Mouse (Mus musculus): ENCODE measurements around the gene Cdk11b. TPM values are rescaled to one million over a fixed set of nuclear protein-coding genes. Genes with fewer than 3 reads are reported as not detected.
A peak's percentile ranks its signal among the peaks of the same experiment; 100 is the strongest.
"Not testable (repeated sequence)": the region's sequence is repeated elsewhere in the genome, so short reads cannot be mapped to it uniquely, and the experiment has no call there.

The Cdk11b gene
- polyA plus RNA-seq, 1 experiment from 2014 or later: 53.0 TPM

GRCm38 (mm10) chr4:155613264-155613663, 11.4 kb upstream of the Cdk11b start:
- peaks cover 74% of the 10 kb centered on the region for H3K36me3 ChIP-seq
- H3K27me3 ChIP-seq: no peaks in the 10 kb centered on the region
- 97% methylated on average over 3 of the region's 3 CpGs for WGBS
- H3K4me1 ChIP-seq (replicated peaks): no peaks in the 10 kb centered on the region
- no peak overlapping the region for H3K4me2 ChIP-seq
- ATAC-seq (ENCODE audit: low FRiP score, low read depth): no peak
- H3K9me3 ChIP-seq: no peaks in the 10 kb centered on the region
- no peak overlapping the region for H3K9ac ChIP-seq
- no peak overlapping the region for H3K4me3 ChIP-seq
- H3K27ac ChIP-seq (replicated peaks): no peak overlapping the region

GRCm38 (mm10) chr4:155618321-155618720, 6.3 kb upstream of the Cdk11b start:
- Histone ChIP-seq H3K4me1 (replicated peaks) (peaks cover 1% of the 10 kb centered on the region; the same call in 1 of the 2 replicates), H3K27ac (replicated peaks) (no peak overlapping the region), H3K36me3 (peaks cover 75% of the 10 kb centered on the region), H3K9ac (no peak overlapping the region), H3K4me3 (no peak overlapping the region), H3K27me3 (no peaks in the 10 kb centered on the region), H3K9me3 (no peaks in the 10 kb centered on the region), H3K4me2 (no peak overlapping the region)
- 97% methylated on average over 5 of the region's 5 CpGs for WGBS
- no peak for ATAC-seq (ENCODE audit: low FRiP score, low read depth)

GRCm38 (mm10) chr4:155630267-155630666, 5.6 kb downstream of the Cdk11b start:
- no peak overlapping the region for H3K27ac ChIP-seq (replicated peaks)
- no peak for ATAC-seq (ENCODE audit: low FRiP score, low read depth)
- H3K4me1 ChIP-seq (replicated peaks): peaks cover 4% of the 10 kb centered on the region
- no peak overlapping the region for H3K4me2 ChIP-seq
- H3K9me3 ChIP-seq: no peaks in the 10 kb centered on the region
- 86% methylated on average over 6 of the region's 6 CpGs for WGBS
- no peaks in the 10 kb centered on the region for H3K27me3 ChIP-seq
- no peak overlapping the region for H3K9ac ChIP-seq
- peaks cover 73% of the 10 kb centered on the region for H3K36me3 ChIP-seq
- H3K4me3 ChIP-seq: no peak overlapping the region

- Histone ChIP-seq H3K36me3 (peaks cover 78% of the 10 kb centered on the region), H3K4me3 (no peak overlapping the region), H3K4me1 (replicated peaks) (no peaks in the 10 kb centered on the region), H3K27me3 (no peaks in the 10 kb centered on the region), H3K27ac (replicated peaks) (no peak overlapping the region), H3K9ac (no peak overlapping the region), H3K4me2 (no peak overlapping the region), H3K9me3 (no peaks in the 10 kb centered on the region)
- no peak for ATAC-seq (ENCODE audit: low FRiP score, low read depth)
Measured at GRCm38 (mm10) chr4:155635766-155636499, 11.3 kb downstream of the Cdk11b start.

GRCm38 (mm10) chr4:155643531-155643930, 18.9 kb downstream of the Cdk11b start:
- no peaks in the 10 kb centered on the region for H3K4me1 ChIP-seq (replicated peaks)
- WGBS: 83% methylated on average over 1 of the region's 1 CpGs
- no peaks in the 10 kb centered on the region for H3K27me3 ChIP-seq
- H3K4me3 ChIP-seq: no peak overlapping the region
- H3K9ac ChIP-seq: no peak overlapping the region
- ATAC-seq (ENCODE audit: low FRiP score, low read depth): no peak
- no peak overlapping the region for H3K4me2 ChIP-seq
- H3K36me3 ChIP-seq: peaks cover 75% of the 10 kb centered on the region
- no peaks in the 10 kb centered on the region for H3K9me3 ChIP-seq
- no peak overlapping the region for H3K27ac ChIP-seq (replicated peaks)

- H3K4me3 ChIP-seq; H3K9ac ChIP-seq; H3K4me1 ChIP-seq (replicated peaks); H3K27me3 ChIP-seq; H3K4me2 ChIP-seq; H3K9me3 ChIP-seq; ATAC-seq (ENCODE audit: low FRiP score, low read depth); H3K27ac ChIP-seq (replicated peaks): not testable (repeated sequence)
- WGBS: 94% methylated on average over 2 of the region's 2 CpGs
- peaks cover 81% of the 10 kb centered on the region for H3K36me3 ChIP-seq
Measured at GRCm38 (mm10) chr4:155645308-155645707, 20.7 kb downstream of the Cdk11b start, which contains the start of gene Gm10563. Gene Gm10563, minus strand, starts transcription at chr4:155645408.

- H3K27ac ChIP-seq (replicated peaks): no peak overlapping the region
- WGBS: 94% methylated on average over 5 of the region's 5 CpGs
- H3K4me2 ChIP-seq: no peak overlapping the region
- H3K36me3 ChIP-seq: peaks cover 81% of the 10 kb centered on the region
- H3K27me3 ChIP-seq: peaks cover 2% of the 10 kb centered on the region
- H3K9me3 ChIP-seq: no peaks in the 10 kb centered on the region
- H3K4me1 ChIP-seq (replicated peaks): no peaks in the 10 kb centered on the region
- no peak overlapping the region for H3K4me3 ChIP-seq
- no peak overlapping the region for H3K9ac ChIP-seq
- ATAC-seq (ENCODE audit: low FRiP score, low read depth): no peak
Measured at GRCm38 (mm10) chr4:155645721-155646120, 21.1 kb downstream of the Cdk11b start.

GRCm38 (mm10) chr4:155649355-155649754, 24.7 kb downstream of the Cdk11b start:
- peaks cover 20% of the 10 kb centered on the region for H3K4me1 ChIP-seq (replicated peaks)
- no peak overlapping the region for H3K4me3 ChIP-seq
- no peak overlapping the region for H3K9ac ChIP-seq
- ATAC-seq (ENCODE audit: low FRiP score, low read depth): no peak
- peaks cover 57% of the 10 kb centered on the region for H3K36me3 ChIP-seq
- H3K4me2 ChIP-seq: no peak overlapping the region
- no peak overlapping the region for H3K27ac ChIP-seq (replicated peaks)
- WGBS: 93% methylated on average over 11 of the region's 11 CpGs
- H3K9me3 ChIP-seq: no peaks in the 10 kb centered on the region
- peaks cover 35% of the 10 kb centered on the region for H3K27me3 ChIP-seq

GRCm38 (mm10) chr4:155651553-155652269, 27.1 kb downstream of the Cdk11b start:
- Histone ChIP-seq H3K9ac (no peak overlapping the region), H3K27me3 (peaks cover 58% of the 10 kb centered on the region), H3K4me2 (no peak overlapping the region), H3K9me3 (no peaks in the 10 kb centered on the region), H3K27ac (replicated peaks) (no peak overlapping the region), H3K4me1 (replicated peaks) (peaks cover 32% of the 10 kb centered on the region), H3K36me3 (peaks cover 57% of the 10 kb centered on the region), H3K4me3 (no peak overlapping the region)
- no peak for ATAC-seq (ENCODE audit: low FRiP score, low read depth)
- WGBS: 71% methylated on average over 15 of the region's 15 CpGs

GRCm38 (mm10) chr4:155652283-155653085, 27.8 kb downstream of the Cdk11b start:
- peak overlapping the region; percentile 32 for H3K9ac ChIP-seq
- H3K4me3 ChIP-seq: peak overlapping the region; percentile 34
- peaks cover 64% of the 10 kb centered on the region for H3K27me3 ChIP-seq
- H3K4me2 ChIP-seq: peak overlapping the region; percentile 71
- no peaks in the 10 kb centered on the region for H3K9me3 ChIP-seq
- 23% methylated on average over 36 of the region's 36 CpGs for WGBS
- H3K36me3 ChIP-seq: peaks cover 60% of the 10 kb centered on the region
- H3K27ac ChIP-seq (replicated peaks): no peak overlapping the region
- peaks cover 32% of the 10 kb centered on the region for H3K4me1 ChIP-seq (replicated peaks)
- ATAC-seq (ENCODE audit: low FRiP score, low read depth): 0 out of 2 replicates have a peak, but pooled peaks have one; percentile 5

- Histone ChIP-seq H3K27me3 (peaks cover 64% of the 10 kb centered on the region), H3K4me2 (peak within 1 kb of the TSS; percentile 71), H3K9ac (peak within 1 kb of the TSS; percentile 32), H3K9me3 (no peaks in the 10 kb centered on the region), H3K4me1 (replicated peaks) (peaks cover 32% of the 10 kb centered on the region), H3K36me3 (peaks cover 55% of the 10 kb centered on the region), H3K4me3 (peak within 1 kb of the TSS; percentile 34), H3K27ac (replicated peaks) (no peak within 1 kb of the TSS)
- WGBS: under 1% methylated on average over 33 of the region's 33 CpGs
- 0 out of 2 replicates have a peak, but pooled peaks have one; percentile 16 for ATAC-seq (ENCODE audit: low FRiP score, low read depth)
Measured at GRCm38 (mm10) chr4:155653086-155653450, 28.4 kb downstream of the Cdk11b start, which contains the start of gene Mmp23. Gene Mmp23, minus strand, starts transcription at chr4:155653384.

Measured in hindbrain, embryonic 15.5 days (tissue).